Mouse (Mus musculus) embryonic fibroblast, embryonic 13.5 days (primary cell): ENCODE data around the gene Rmnd1.

Source experiments
- CTCF ChIP-seq: IDR thresholded peaks from 2 replicates; pipeline ENCODE4 v1.5.1; 2011; ENCODE audit warnings: mild to moderate bottlenecking, control low read depth, low read length, moderate library complexity, borderline replicate concordance; ENCODE audit not compliant: insufficient read depth
- POLR2A ChIP-seq: IDR thresholded peaks from 2 replicates; pipeline ENCODE4 v1.6.1; 2011; ENCODE audit warnings: low read depth, mild to moderate bottlenecking, control low read depth, low read length, moderate library complexity

DNA sequence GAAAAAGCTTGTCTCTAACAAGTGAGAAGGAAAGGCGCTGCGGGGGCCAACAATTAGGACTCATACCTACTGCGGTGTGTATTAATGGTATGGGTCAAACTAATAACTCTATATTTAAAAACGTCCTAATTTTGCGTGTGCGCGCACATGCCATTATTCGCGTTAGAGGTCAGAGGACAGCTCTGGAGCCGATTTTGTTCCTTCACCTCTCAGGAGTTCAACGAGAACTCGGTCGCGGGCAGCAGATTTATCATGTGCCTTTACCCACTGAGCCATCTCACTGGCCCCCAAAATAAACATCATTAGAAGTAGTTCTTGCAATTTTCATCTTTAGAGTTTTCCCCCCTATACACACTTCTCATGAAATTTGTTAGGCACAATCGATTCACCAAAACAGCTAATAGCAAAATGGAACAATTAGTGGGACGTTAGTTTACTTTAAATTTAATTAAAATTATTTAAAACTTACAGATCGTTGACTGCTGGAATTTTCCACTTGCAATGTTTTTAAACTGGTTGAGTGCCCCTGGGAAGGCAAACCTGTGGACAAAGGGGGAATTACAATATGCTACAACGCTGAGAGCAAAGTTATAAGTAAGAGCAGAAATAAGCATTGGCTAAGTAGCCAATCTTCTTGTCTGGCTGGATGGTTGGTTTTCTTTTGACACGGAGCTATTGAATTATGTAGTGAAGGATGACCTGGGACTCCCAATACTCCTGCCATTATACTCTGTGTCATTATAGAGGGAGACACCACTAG is 988 bp upstream of the Rmnd1 start:
- TF ChIP-seq POLR2A (no peak; the same call in 1 of the 2 replicates), CTCF (no peak)
